Mouse (Mus musculus) limb, embryonic 15.5 days (tissue): Measurements from ENCODE around the gene Hephl1. TPM values are rescaled to one million over a fixed set of nuclear protein-coding genes. Genes with fewer than 3 reads are reported as not detected.
"Not testable (repeated sequence)": the region's sequence is repeated elsewhere in the genome, so short reads cannot be mapped to it uniquely, and the experiment has no call there.

Experiments used
- ATAC-seq: fragments of 200-750 bp; cut with Nextera tagmentation; 2 replicates; pipeline ENCODE4 v1.8.0; 2017; ENCODE audit warnings: low read depth, moderate TSS enrichment; ENCODE audit not compliant: insufficient number of reproducible peaks, low FRiP score, low TSS enrichment
- H3K27ac ChIP-seq: fragments of 300-500 bp; sonication (generic); 2 replicates; pipeline ENCODE4 v1.5.1; 2015; ENCODE audit warnings: moderate library complexity, mild to moderate bottlenecking, inconsistent platforms
- H3K27me3 ChIP-seq: fragments of 300-500 bp; sonication (generic); 2 replicates; pipeline ENCODE4 v1.6.1; 2015; ENCODE audit warnings: inconsistent platforms
- H3K36me3 ChIP-seq: fragments of 300-500 bp; sonication (generic); 2 replicates; pipeline ENCODE4 v1.6.1; 2015; ENCODE audit warnings: inconsistent platforms
- H3K4me1 ChIP-seq: fragments of 300-500 bp; sonication (generic); 2 replicates; pipeline ENCODE4 v1.6.1; 2015; ENCODE audit warnings: inconsistent platforms
- H3K4me2 ChIP-seq: fragments of 300-500 bp; sonication (generic); 2 replicates; pipeline ENCODE4 v1.6.1; 2015; ENCODE audit warnings: mild to moderate bottlenecking, inconsistent platforms
- H3K4me3 ChIP-seq: fragments of 300-500 bp; sonication (generic); 2 replicates; pipeline ENCODE4 v1.5.1; 2015; ENCODE audit warnings: mild to moderate bottlenecking, inconsistent platforms
- H3K9ac ChIP-seq: fragments of 300-500 bp; sonication (generic); 2 replicates; pipeline ENCODE4 v1.6.1; 2015; ENCODE audit warnings: inconsistent platforms
- H3K9me3 ChIP-seq: fragments of 300-500 bp; sonication (generic); 2 replicates; pipeline ENCODE4 v1.6.1; 2016; ENCODE audit warnings: inconsistent platforms
- WGBS: fragments of 180-500 bp; shearing (Covaris S2); methylation state at CpG from one replicate; pipeline ENCODE4 v1.1.7; 2015; 5-methylcytosine and 5-hydroxymethylcytosine counted together
- polyA plus RNA-seq: library from polyadenylated mRNA; unstranded; fragments of >200 nt; fragmentation: Nextera tagmentation; extraction: Ambion mirVana; gene quantifications from 2 replicates; pipeline ENCODE4 v1.2.1, GENCODE M21; 2015

Gene Hephl1
- polyA plus RNA-seq, 1 experiment from 2014 or later: 0.17 TPM

- no peak for ATAC-seq
- H3K4me2 ChIP-seq: no peak overlapping the region
- H3K36me3 ChIP-seq: no peaks in the 10 kb centered on the region
- H3K4me3 ChIP-seq: no peak overlapping the region
- no peaks in the 10 kb centered on the region for H3K27me3 ChIP-seq
- no peaks in the 10 kb centered on the region for H3K9me3 ChIP-seq
- WGBS: 62% methylated on average over 11 of the region's 11 CpGs
- no peak overlapping the region for H3K9ac ChIP-seq
- no peaks in the 10 kb centered on the region for H3K4me1 ChIP-seq
- H3K27ac ChIP-seq: no peak overlapping the region
These were observed 8.2 kb downstream of the Hephl1 start for GRCm38 (mm10) chr9:15103579-15104300.

- 67% methylated on average over 7 of the region's 7 CpGs for WGBS
- no peak for ATAC-seq
- Histone ChIP-seq H3K9me3 (no peaks in the 10 kb centered on the region), H3K36me3 (no peaks in the 10 kb centered on the region), H3K27me3 (no peaks in the 10 kb centered on the region), H3K9ac (no peak overlapping the region), H3K4me1 (no peaks in the 10 kb centered on the region), H3K4me2 (no peak overlapping the region), H3K4me3 (no peak overlapping the region), H3K27ac (no peak overlapping the region)
These were observed 10.3 kb downstream of the Hephl1 start for GRCm38 (mm10) chr9:15101531-15102161.

- H3K36me3 ChIP-seq, ATAC-seq, H3K27me3 ChIP-seq, H3K4me1 ChIP-seq, H3K9ac ChIP-seq, H3K4me2 ChIP-seq, H3K4me3 ChIP-seq, H3K9me3 ChIP-seq, H3K27ac ChIP-seq: not testable (repeated sequence)
- 93% methylated on average over 7 of the region's 7 CpGs for WGBS
These were observed 13.5 kb downstream of the Hephl1 start for GRCm38 (mm10) chr9:15098421-15098820.

- no peaks in the 10 kb centered on the region for H3K36me3 ChIP-seq
- no peak overlapping the region for H3K4me3 ChIP-seq
- no peaks in the 10 kb centered on the region for H3K27me3 ChIP-seq
- 82% methylated on average over 2 of the region's 2 CpGs for WGBS
- no peak overlapping the region for H3K27ac ChIP-seq
- H3K9ac ChIP-seq: no peak overlapping the region
- ATAC-seq: no peak
- H3K9me3 ChIP-seq: no peaks in the 10 kb centered on the region
- H3K4me2 ChIP-seq: no peak overlapping the region
- no peaks in the 10 kb centered on the region for H3K4me1 ChIP-seq
These were observed 14.7 kb downstream of the Hephl1 start for GRCm38 (mm10) chr9:15097172-15097571.

- no peak overlapping the region for H3K4me2 ChIP-seq
- ATAC-seq: no peak
- H3K36me3 ChIP-seq: no peaks in the 10 kb centered on the region
- no peaks in the 10 kb centered on the region for H3K9me3 ChIP-seq
- H3K4me3 ChIP-seq: no peak overlapping the region
- no peak overlapping the region for H3K27ac ChIP-seq
- WGBS: 75% methylated on average over 1 of the region's 1 CpGs
- H3K9ac ChIP-seq: no peak overlapping the region
- no peaks in the 10 kb centered on the region for H3K4me1 ChIP-seq
- no peaks in the 10 kb centered on the region for H3K27me3 ChIP-seq
These were observed 15.7 kb downstream of the Hephl1 start for GRCm38 (mm10) chr9:15096161-15096560.

GRCm38 (mm10) chr9:15095206-15095605 lies 16.7 kb downstream of the Hephl1 start:
- Histone ChIP-seq H3K27ac (no peak overlapping the region), H3K36me3 (no peaks in the 10 kb centered on the region), H3K4me1 (no peaks in the 10 kb centered on the region), H3K4me3 (no peak overlapping the region), H3K9me3 (no peaks in the 10 kb centered on the region), H3K9ac (no peak overlapping the region), H3K27me3 (no peaks in the 10 kb centered on the region), H3K4me2 (no peak overlapping the region)
- ATAC-seq: no peak
- 60% methylated on average over 3 of the region's 3 CpGs for WGBS

GRCm38 (mm10) chr9:15068686-15069295 lies 43.1 kb downstream of the Hephl1 start:
- WGBS: 75% methylated on average over 6 of the region's 6 CpGs
- no peak for ATAC-seq
- no peaks in the 10 kb centered on the region for H3K9me3 ChIP-seq
- no peak overlapping the region for H3K27ac ChIP-seq
- no peak overlapping the region for H3K4me3 ChIP-seq
- H3K9ac ChIP-seq: no peak overlapping the region
- no peaks in the 10 kb centered on the region for H3K4me1 ChIP-seq
- H3K4me2 ChIP-seq: no peak overlapping the region
- no peaks in the 10 kb centered on the region for H3K27me3 ChIP-seq
- no peaks in the 10 kb centered on the region for H3K36me3 ChIP-seq

- Histone ChIP-seq H3K4me2 (no peak overlapping the region), H3K27ac (no peak overlapping the region), H3K9me3 (no peaks in the 10 kb centered on the region), H3K36me3 (no peaks in the 10 kb centered on the region), H3K9ac (no peak overlapping the region), H3K27me3 (no peaks in the 10 kb centered on the region), H3K4me1 (no peaks in the 10 kb centered on the region), H3K4me3 (no peak overlapping the region)
- no peak for ATAC-seq
- 77% methylated on average over 7 of the region's 7 CpGs for WGBS
These were observed 43.8 kb downstream of the Hephl1 start for GRCm38 (mm10) chr9:15067995-15068685.

GRCm38 (mm10) chr9:15064176-15064575 lies 47.7 kb downstream of the Hephl1 start:
- Histone ChIP-seq H3K36me3 (no peaks in the 10 kb centered on the region), H3K9me3 (no peaks in the 10 kb centered on the region), H3K27ac (no peak overlapping the region), H3K9ac (no peak overlapping the region), H3K4me1 (no peaks in the 10 kb centered on the region), H3K4me2 (no peak overlapping the region), H3K27me3 (no peaks in the 10 kb centered on the region), H3K4me3 (no peak overlapping the region)
- ATAC-seq: no peak
- 15% methylated on average over 1 of the region's 1 CpGs for WGBS

GRCm38 (mm10) chr9:15060847-15061246 lies 51.1 kb downstream of the Hephl1 start:
- no peaks in the 10 kb centered on the region for H3K4me1 ChIP-seq
- no peak for ATAC-seq
- H3K36me3 ChIP-seq: no peaks in the 10 kb centered on the region
- no peak overlapping the region for H3K9ac ChIP-seq
- H3K27ac ChIP-seq: no peak overlapping the region
- H3K27me3 ChIP-seq: no peaks in the 10 kb centered on the region
- WGBS: 90% methylated on average over 5 of the region's 5 CpGs
- H3K4me2 ChIP-seq: no peak overlapping the region
- H3K4me3 ChIP-seq: no peak overlapping the region
- H3K9me3 ChIP-seq: no peaks in the 10 kb centered on the region

- Histone ChIP-seq H3K36me3 (no peaks in the 10 kb centered on the region), H3K9ac (no peak overlapping the region), H3K9me3 (no peaks in the 10 kb centered on the region), H3K27me3 (no peaks in the 10 kb centered on the region), H3K4me3 (no peak overlapping the region), H3K27ac (no peak overlapping the region), H3K4me2 (no peak overlapping the region), H3K4me1 (no peaks in the 10 kb centered on the region)
- ATAC-seq: no peak
- WGBS: 71% methylated on average over 6 of the region's 6 CpGs
These were observed 51.9 kb downstream of the Hephl1 start for GRCm38 (mm10) chr9:15060026-15060425.

- Histone ChIP-seq H3K4me2 (peak overlapping the region; percentile 80), H3K27me3 (no peaks in the 10 kb centered on the region), H3K4me3 (peak overlapping the region; percentile 90), H3K4me1 (peaks cover 18% of the 10 kb centered on the region), H3K36me3 (no peaks in the 10 kb centered on the region), H3K27ac (peak overlapping the region; percentile 87), H3K9ac (peak overlapping the region; percentile 74; the same call in 1 of the 2 replicates), H3K9me3 (no peaks in the 10 kb centered on the region)
- WGBS: 45% methylated on average over 10 of the region's 10 CpGs
- no peak for ATAC-seq
These were observed 66.2 kb downstream of the Hephl1 start for GRCm38 (mm10) chr9:15045740-15046139.
